Mouse (Mus musculus): ENCODE data around the gene Serpinb1b. TPM values are rescaled to one million over a fixed set of nuclear protein-coding genes. Genes with fewer than 3 reads are reported as not detected.

The Serpinb1b gene
- polyA plus RNA-seq, 1 experiment = not detected

- H3K36me3 ChIP-seq (ENCODE audit: control insufficient read depth, insufficient read depth, low read length, poor library complexity, severe bottlenecking) = no peaks in the 10 kb centered on the region
- no peak overlapping the region for H3K9ac ChIP-seq (ENCODE audit: low read depth, poor library complexity, severe bottlenecking)
- no peak overlapping the region for H3K27ac ChIP-seq (ENCODE audit: insufficient read depth, low read length)
- TF ChIP-seq EP300 (IDR thresholded peaks at IDR 0.05; ENCODE audit: insufficient read depth, low read depth, low read length) = no peak
- no peak for TF ChIP-seq POLR2A (IDR thresholded peaks at IDR 0.05; ENCODE audit: insufficient read depth, low read length)
- no peak for TF ChIP-seq CTCF (IDR thresholded peaks at IDR 0.05; ENCODE audit: low read depth, low read length)
- no peaks in the 10 kb centered on the region for H3K9me3 ChIP-seq (replicated peaks; ENCODE audit: control insufficient read depth, insufficient read depth, low read length, poor library complexity, severe bottlenecking)
- H3K4me3 ChIP-seq (ENCODE audit: low read depth, low read length) = no peak overlapping the region
- H3K27me3 ChIP-seq (ENCODE audit: control insufficient read depth, insufficient read depth, low read length, poor library complexity, severe bottlenecking) = no peaks in the 10 kb centered on the region
- H3K4me1 ChIP-seq (ENCODE audit: control insufficient read depth, insufficient read depth, low read length) = no peaks in the 10 kb centered on the region
Observed at GRCm38 (mm10) chr13:33105626-33106025, 27.3 kb downstream of the Serpinb1b start.

- Histone ChIP-seq H3K27me3 (ENCODE audit: control insufficient read depth, insufficient read depth, low read length, poor library complexity, severe bottlenecking) (no peaks in the 10 kb centered on the region), H3K9me3 (replicated peaks; ENCODE audit: control insufficient read depth, insufficient read depth, low read length, poor library complexity, severe bottlenecking) (no peaks in the 10 kb centered on the region), H3K9ac (ENCODE audit: low read depth, poor library complexity, severe bottlenecking) (no peak overlapping the region), H3K36me3 (ENCODE audit: control insufficient read depth, insufficient read depth, low read length, poor library complexity, severe bottlenecking) (no peaks in the 10 kb centered on the region), H3K27ac (ENCODE audit: insufficient read depth, low read length) (no peak overlapping the region), H3K4me3 (ENCODE audit: low read depth, low read length) (no peak overlapping the region), H3K4me1 (ENCODE audit: control insufficient read depth, insufficient read depth, low read length) (no peaks in the 10 kb centered on the region)
- no peak for TF ChIP-seq CTCF (IDR thresholded peaks at IDR 0.05; ENCODE audit: low read depth, low read length)
- no peak for TF ChIP-seq POLR2A (IDR thresholded peaks at IDR 0.05; ENCODE audit: insufficient read depth, low read length)
- TF ChIP-seq EP300 (IDR thresholded peaks at IDR 0.05; ENCODE audit: insufficient read depth, low read depth, low read length) = no peak
Observed at GRCm38 (mm10) chr13:33113054-33113453, 34.7 kb downstream of the Serpinb1b start.

GRCm38 (mm10) chr13:33137717-33138116 is 59.3 kb downstream of the Serpinb1b start:
- H3K27me3 ChIP-seq (ENCODE audit: control insufficient read depth, insufficient read depth, low read length, poor library complexity, severe bottlenecking) = no peaks in the 10 kb centered on the region
- TF ChIP-seq CTCF (IDR thresholded peaks at IDR 0.05; ENCODE audit: low read depth, low read length) (no peak), EP300 (IDR thresholded peaks at IDR 0.05; ENCODE audit: insufficient read depth, low read depth, low read length) (no peak), POLR2A (IDR thresholded peaks at IDR 0.05; ENCODE audit: insufficient read depth, low read length) (no peak)
- no peaks in the 10 kb centered on the region for H3K36me3 ChIP-seq (ENCODE audit: control insufficient read depth, insufficient read depth, low read length, poor library complexity, severe bottlenecking)
- H3K27ac ChIP-seq (ENCODE audit: insufficient read depth, low read length) = no peak overlapping the region
- no peak overlapping the region for H3K4me3 ChIP-seq (ENCODE audit: low read depth, low read length)
- no peaks in the 10 kb centered on the region for H3K9me3 ChIP-seq (replicated peaks; ENCODE audit: control insufficient read depth, insufficient read depth, low read length, poor library complexity, severe bottlenecking)
- no peaks in the 10 kb centered on the region for H3K4me1 ChIP-seq (ENCODE audit: control insufficient read depth, insufficient read depth, low read length)
- no peak overlapping the region for H3K9ac ChIP-seq (ENCODE audit: low read depth, poor library complexity, severe bottlenecking)

GRCm38 (mm10) chr13:33141435-33141834 is 63.1 kb downstream of the Serpinb1b start:
- H3K27me3 ChIP-seq (ENCODE audit: control insufficient read depth, insufficient read depth, low read length, poor library complexity, severe bottlenecking) = no peaks in the 10 kb centered on the region
- H3K4me3 ChIP-seq (ENCODE audit: low read depth, low read length) = no peak overlapping the region
- H3K9ac ChIP-seq (ENCODE audit: low read depth, poor library complexity, severe bottlenecking) = no peak overlapping the region
- H3K9me3 ChIP-seq (replicated peaks; ENCODE audit: control insufficient read depth, insufficient read depth, low read length, poor library complexity, severe bottlenecking) = 0 out of 2 replicates have a peak, but pooled peaks cover 2% of the 10 kb centered on the region
- TF ChIP-seq POLR2A (IDR thresholded peaks at IDR 0.05; ENCODE audit: insufficient read depth, low read length) (no peak), EP300 (IDR thresholded peaks at IDR 0.05; ENCODE audit: insufficient read depth, low read depth, low read length) (no peak), CTCF (IDR thresholded peaks at IDR 0.05; ENCODE audit: low read depth, low read length) (no peak)
- no peak overlapping the region for H3K27ac ChIP-seq (ENCODE audit: insufficient read depth, low read length)
- no peaks in the 10 kb centered on the region for H3K4me1 ChIP-seq (ENCODE audit: control insufficient read depth, insufficient read depth, low read length)
- no peaks in the 10 kb centered on the region for H3K36me3 ChIP-seq (ENCODE audit: control insufficient read depth, insufficient read depth, low read length, poor library complexity, severe bottlenecking)

Other genes starting within 250 kb of the Serpinb1b start
- 1.6 and 2.1 TPM in 2 replicates for gene Serpinb1a, start 227.4 kb upstream of the Serpinb1b start, polyA plus RNA-seq (2011; ENCODE audit: insufficient read depth, insufficient read length, low read depth, missing spikeins)
- not detected in 2 replicates for gene Serpinb1c, start 180.4 kb upstream of the Serpinb1b start, polyA plus RNA-seq (2011; ENCODE audit: insufficient read depth, insufficient read length, low read depth, missing spikeins)
- gene Serpinb6b, start 113.4 kb upstream of the Serpinb1b start, polyA plus RNA-seq (2011; ENCODE audit: insufficient read depth, insufficient read length, low read depth, missing spikeins) = 2.3 and 6.1 TPM in 2 replicates
- gene Serpinb9, start 75.3 kb upstream of the Serpinb1b start, polyA plus RNA-seq (2011; ENCODE audit: insufficient read depth, insufficient read length, low read depth, missing spikeins) = 3.4 and 3.7 TPM in 2 replicates
- gene Serpinb9b, start 51.2 kb upstream of the Serpinb1b start, polyA plus RNA-seq (2011; ENCODE audit: insufficient read depth, insufficient read length, low read depth, missing spikeins) = 6.5 and 7.6 TPM in 2 replicates
- gene Serpinb9c, start 81.2 kb downstream of the Serpinb1b start, polyA plus RNA-seq (2011; ENCODE audit: insufficient read depth, insufficient read length, low read depth, missing spikeins) = not detected in 2 replicates
- not detected in 2 replicates for gene Serpinb9d, start 114.4 kb downstream of the Serpinb1b start, polyA plus RNA-seq (2011; ENCODE audit: insufficient read depth, insufficient read length, low read depth, missing spikeins)
- gene Serpinb9e, start 171.0 kb downstream of the Serpinb1b start, polyA plus RNA-seq (2011; ENCODE audit: insufficient read depth, insufficient read length, low read depth, missing spikeins) = 0.93 and 1.3 TPM in 2 replicates
- 0.62 and 1.2 TPM in 2 replicates for gene Serpinb9f, start 245.5 kb downstream of the Serpinb1b start, polyA plus RNA-seq (2011; ENCODE audit: insufficient read depth, insufficient read length, low read depth, missing spikeins)